Mouse (Mus musculus) CH12.LX (cell line): ENCODE measurements around the gene Dct. TPM values are rescaled to one million over a fixed set of nuclear protein-coding genes. Genes with fewer than 3 reads are reported as not detected.

Experiments
- DNase-seq: peaks from one replicate; pipeline ENCODE4 v3.0.0-alpha.2; 2013; ENCODE audit errors: extremely low read depth
- H3K27ac ChIP-seq: 2 replicates; pipeline ENCODE4 v1.5.1; 2012; ENCODE audit warnings: low read depth, mild to moderate bottlenecking, control low read depth, moderate library complexity; ENCODE audit not compliant: insufficient read depth
- H3K27me3 ChIP-seq: replicated peaks from 2 replicates; pipeline ENCODE3; 2012; ENCODE audit warnings: inconsistent platforms
- H3K36me3 ChIP-seq, 2 experiments: replicated peaks in 1 of 2; 2 replicates each; pipeline versions ENCODE3 to v1.6.1; 2012; ENCODE audit warnings: inconsistent platforms in 1 of 2, low read length in 1 of 2, mild to moderate bottlenecking in 1 of 2, mixed read lengths in 1 of 2, moderate library complexity in 1 of 2; ENCODE audit not compliant: control insufficient read depth in 1 of 2, insufficient read depth in 1 of 2
- H3K4me1 ChIP-seq, 2 experiments: 2 replicates each; pipeline ENCODE4 v1.6.1; 2012; ENCODE audit warnings: inconsistent platforms in 1 of 2, moderate library complexity in 1 of 2; ENCODE audit not compliant: insufficient read depth in 2 of 2, control insufficient read depth in 1 of 2
- H3K4me2 ChIP-seq: 2 replicates; pipeline ENCODE4 v1.6.1; 2012; ENCODE audit warnings: low read depth, mild to moderate bottlenecking, control low read depth; ENCODE audit not compliant: poor library complexity, insufficient read depth, severe bottlenecking
- H3K4me3 ChIP-seq, 3 experiments: fragments of 150-350 bp in 1 of 3; sonication (generic) in 1 of 3; replicated peaks in 1 of 3; 2 replicates each; pipeline versions ENCODE3 to v1.5.1; 2011 to 2012; ENCODE audit warnings: low read depth in 2 of 3, low read length in 2 of 3, mild to moderate bottlenecking in 2 of 3, moderate library complexity in 2 of 3, control low read depth in 1 of 3, improper control_type of control experiment in 1 of 3, inconsistent platforms in 1 of 3, mixed read lengths in 1 of 3; ENCODE audit not compliant: poor library complexity in 1 of 3
- H3K79me2 ChIP-seq: replicated peaks from 2 replicates; pipeline ENCODE4 v1.6.1; 2012; ENCODE audit warnings: mild to moderate bottlenecking, moderate library complexity; ENCODE audit not compliant: control insufficient read depth, poor library complexity, insufficient read depth, severe bottlenecking; ENCODE audit errors: extremely low read depth
- H3K9ac ChIP-seq: 2 replicates; pipeline ENCODE4 v1.6.1; 2012; ENCODE audit warnings: low read depth, mild to moderate bottlenecking, control low read depth, moderate library complexity; ENCODE audit not compliant: insufficient read depth
- H3K9me3 ChIP-seq: replicated peaks from 2 replicates; pipeline ENCODE3; 2012; ENCODE audit warnings: low read length, inconsistent platforms, mixed read lengths
- E2F4 ChIP-seq: IDR thresholded peaks from 2 replicates; pipeline ENCODE4 v1.6.1; 2011; ENCODE audit warnings: low read depth, low read length, improper control_type of control experiment; ENCODE audit not compliant: insufficient replicate concordance
- EP300 ChIP-seq: IDR thresholded peaks from 2 replicates; pipeline ENCODE4 v1.6.1; 2011; ENCODE audit warnings: low read length, improper control_type of control experiment
- ETS1 ChIP-seq: conservative IDR thresholded peaks from 2 replicates; pipeline ENCODE4 v1.6.1; 2012; ENCODE audit warnings: low read depth, mild to moderate bottlenecking, inconsistent platforms, low read length, improper control_type of control experiment, moderate library complexity
- KAT2A ChIP-seq: IDR thresholded peaks from 2 replicates; pipeline ENCODE4 v1.6.1; 2012; ENCODE audit warnings: low read length, improper control_type of control experiment, inconsistent platforms; ENCODE audit not compliant: insufficient replicate concordance
- MAX ChIP-seq: IDR thresholded peaks from 2 replicates; pipeline ENCODE4 v1.6.1; 2011; ENCODE audit warnings: low read length, improper control_type of control experiment
- MYC ChIP-seq: IDR thresholded peaks from 2 replicates; pipeline ENCODE4 v1.6.1; 2011; ENCODE audit warnings: low read depth, mild to moderate bottlenecking, improper control_type of control experiment, low read length
- SIN3A ChIP-seq: IDR thresholded peaks from 2 replicates; pipeline ENCODE4 v1.6.1; 2012; ENCODE audit warnings: low read length, improper control_type of control experiment, inconsistent platforms
- SMC3 ChIP-seq: IDR thresholded peaks from 2 replicates; pipeline ENCODE4 v1.6.1; 2011; ENCODE audit warnings: low read depth, low read length, improper control_type of control experiment
- TBP ChIP-seq: conservative IDR thresholded peaks from 2 replicates; pipeline ENCODE4 v1.6.1; 2011; ENCODE audit warnings: low read depth, low read length, improper control_type of control experiment
- TCF12 ChIP-seq: IDR thresholded peaks from 2 replicates; pipeline ENCODE4 v1.6.1; 2014; ENCODE audit warnings: low read depth, mild to moderate bottlenecking, inconsistent platforms, low read length, improper control_type of control experiment
- USF1 ChIP-seq: IDR thresholded peaks from 2 replicates; pipeline ENCODE4 v1.6.1; 2014; ENCODE audit warnings: low read depth, mild to moderate bottlenecking, inconsistent platforms, low read length, improper control_type of control experiment
- ZC3H11A ChIP-seq: IDR thresholded peaks from 2 replicates; pipeline ENCODE4 v1.6.1; 2012; ENCODE audit warnings: low read depth, mild to moderate bottlenecking, inconsistent platforms, low read length, improper control_type of control experiment
- ZMIZ1 ChIP-seq: IDR thresholded peaks from 2 replicates; pipeline ENCODE4 v1.6.1; 2012; ENCODE audit warnings: low read depth, mild to moderate bottlenecking, inconsistent platforms, low read length, improper control_type of control experiment
- dilution Hi-C: fragments of 300-500 bp; cut with MboI; formaldehyde crosslinking; loops from 2 replicates; pipeline ENCODE4 v1.14.3; 2020; ENCODE audit warnings: low sequenced_read_pairs; ENCODE audit not compliant: extremely low pct_unique_long_range_greater_than_20kb, extremely low pct_ligation_motif_present
- in situ Hi-C: fragments of 300-500 bp; cut with MboI; formaldehyde crosslinking; loops from 3 replicates; pipeline ENCODE4 v1.14.3; 2019; ENCODE audit warnings: low sequenced_read_pairs, low pct_ligation_motif_present, low pct_unique_long_range_greater_than_20kb, mixed read lengths
- polyA plus RNA-seq: library from polyadenylated mRNA; unstranded; fragments of >175 nt; gene quantifications from 2 replicates; pipeline ENCODE4 v1.2.1, GENCODE M21; 2012; ENCODE audit warnings: low read depth; ENCODE audit not compliant: insufficient read length
- total RNA-seq, 2 experiments: library from RNA; depleted of rRNA; stranded (reverse); fragments of 300-350 nt in 1 of 2; fragments of >200 nt in 1 of 2; gene quantifications; 2 replicates each; pipeline ENCODE4 v1.2.3; 2012 to 2014

Dct gene
- total and polyA plus RNA-seq, 3 experiments = 0.34 TPM; not detected in 2

DNA sequence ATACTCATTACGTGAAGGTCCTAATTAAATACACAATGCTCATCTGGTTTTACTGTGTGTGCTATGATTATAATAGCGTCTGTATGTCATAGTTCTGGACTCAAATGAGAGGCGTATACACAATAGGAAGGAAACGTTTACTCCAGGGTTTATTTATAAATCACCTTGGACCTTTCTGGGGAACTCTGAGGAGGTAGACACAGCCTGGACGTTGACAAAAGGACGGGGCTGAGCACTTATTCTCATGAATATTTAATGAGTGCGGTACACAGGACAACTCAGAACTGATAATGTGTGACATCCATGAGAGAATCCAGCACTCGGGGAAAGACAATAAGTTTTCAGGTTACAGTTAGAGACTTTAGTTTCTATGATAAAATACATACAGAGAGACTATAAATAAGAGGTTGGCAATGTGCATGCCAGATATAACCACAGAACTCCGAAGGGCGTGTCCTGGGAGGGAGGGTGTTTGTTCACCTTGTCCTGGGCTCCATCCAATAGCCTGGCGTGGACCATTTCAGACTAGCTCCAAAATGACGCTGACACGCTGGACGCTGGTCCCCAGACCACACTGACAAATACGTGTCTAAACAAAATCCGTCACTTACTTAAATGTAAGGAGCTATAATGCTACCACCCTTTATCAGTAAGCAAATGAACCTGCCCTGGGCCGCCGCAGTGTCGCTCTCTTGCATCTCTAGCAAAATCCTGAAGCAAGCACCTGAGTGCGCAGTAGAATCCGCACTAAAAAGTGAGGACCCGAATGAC, 36.6 kb upstream of the Dct start:
- no peak overlapping the region for H3K27ac ChIP-seq
- H3K79me2 ChIP-seq = no peaks in the 10 kb centered on the region
- H3K9me3 ChIP-seq = no peaks in the 10 kb centered on the region
- TF ChIP-seq MAX = peak; percentile 6; the same call in 1 of the 2 replicates
- no peak for TF ChIP-seq SMC3
- TF ChIP-seq KAT2A = no peak
- TF ChIP-seq ZC3H11A = no peak
- no peak for TF ChIP-seq USF1
- TF ChIP-seq ZMIZ1 = no peak
- TF ChIP-seq SIN3A = no peak; the same call in 1 of the 2 replicates
- TF ChIP-seq E2F4 = no peak
- peak; percentile 45; the same call in 1 of the 2 replicates for TF ChIP-seq MYC
- no peak for TF ChIP-seq TBP
- DNase-seq = peak; percentile 54
- H3K4me3 ChIP-seq = peak overlapping the region; percentile 82 to 91 (median 85)
- in situ Hi-C loops (loop anchor here (5.0 kb wide), 1 partner anchor 49 kb away; the partner anchor contains the start of gene Gpr180), dilution Hi-C loops (no loop called here)
- H3K4me2 ChIP-seq = peak overlapping the region; percentile 58
- H3K36me3 ChIP-seq = no peaks in the 10 kb centered on the region
- peak overlapping the region; percentile 31; the same call in 1 of the 2 replicates for H3K9ac ChIP-seq
- peaks cover 18 to 49% of the 10 kb centered on the region in 2 experiments for H3K4me1 ChIP-seq
- H3K27me3 ChIP-seq = peaks cover 6% of the 10 kb centered on the region

DNA sequence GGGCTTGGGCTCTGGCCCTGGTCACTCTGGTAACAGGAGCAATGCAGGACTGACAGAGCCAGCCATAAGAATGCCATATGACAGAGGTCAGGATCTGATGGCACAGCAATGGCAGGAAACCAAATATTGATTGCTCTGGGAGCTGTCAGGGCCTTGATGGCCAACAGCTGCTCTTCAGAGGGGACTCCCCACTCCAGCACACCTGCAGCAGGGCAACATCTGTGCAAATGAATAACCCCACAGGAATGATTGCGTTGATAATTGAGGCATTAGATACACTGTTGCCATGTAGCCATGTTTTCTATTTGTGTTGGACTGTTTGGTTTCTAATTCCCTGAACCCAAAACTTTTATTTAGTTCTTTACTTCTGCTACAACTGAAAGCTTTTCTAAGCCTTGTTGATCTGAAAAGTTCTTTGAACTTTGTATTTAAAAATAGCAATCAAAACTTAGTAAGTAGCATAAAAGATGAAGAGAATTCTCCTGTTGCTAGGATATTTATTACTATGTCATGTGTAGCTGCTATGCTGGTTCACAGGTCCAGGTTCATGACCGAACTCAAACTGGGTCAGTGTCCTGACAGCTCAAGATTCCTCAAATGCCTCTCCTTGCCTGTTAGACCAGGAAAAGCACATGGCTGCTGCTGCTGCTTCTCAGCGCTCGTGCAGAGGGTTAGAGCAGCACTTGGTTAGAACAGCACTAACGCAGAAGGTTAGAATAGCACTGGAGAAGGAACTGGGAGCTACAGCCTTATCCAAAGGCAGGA, 34.4 kb upstream of the Dct start:
- peaks cover 24 to 61% of the 10 kb centered on the region in 2 experiments for H3K4me1 ChIP-seq
- no peak overlapping the region for H3K4me2 ChIP-seq
- no peak for TF ChIP-seq ZMIZ1
- 0 out of 2 replicates have a peak, but pooled peaks have one; percentile 25 for TF ChIP-seq ETS1
- TF ChIP-seq EP300 = peak; percentile 72
- TF ChIP-seq TCF12 = peak; percentile 97
- 0 out of 2 replicates have a peak, but pooled peaks have one; percentile 11 for TF ChIP-seq MAX
- H3K27ac ChIP-seq = no peak overlapping the region
- no peaks in the 10 kb centered on the region for H3K79me2 ChIP-seq
- in situ Hi-C loops = loop anchor here (5.0 kb wide), 1 partner anchor 51 kb away; the partner anchor contains the start of gene Gpr180
- peaks cover 5% of the 10 kb centered on the region for H3K27me3 ChIP-seq
- no peak overlapping the region for H3K4me3 ChIP-seq
- H3K9me3 ChIP-seq = no peaks in the 10 kb centered on the region
- H3K36me3 ChIP-seq = no peaks in the 10 kb centered on the region
- no peak overlapping the region for H3K9ac ChIP-seq
- dilution Hi-C loops = no loop called here
- DNase-seq = peak; percentile 71
